Mouse (Mus musculus): ENCODE measurements around the gene Olfr514. TPM values are rescaled to one million over a fixed set of nuclear protein-coding genes. Genes with fewer than 3 reads are reported as not detected.

Olfr514 gene
- total and polyA plus RNA-seq, 3 experiments, result not detected

GRCm38 (mm10) chr7:108797205-108797933 lies 28.4 kb downstream of the Olfr514 start:
- H3K27me3 ChIP-seq (replicated peaks), result peaks cover 2% of the 10 kb centered on the region
- no peaks in the 10 kb centered on the region for H3K79me2 ChIP-seq (replicated peaks; ENCODE audit: control insufficient read depth, extremely low read depth, insufficient read depth, poor library complexity, severe bottlenecking)
- in situ Hi-C loops (cut with MboI; ENCODE audit: low pct_ligation_motif_present, low pct_unique_long_range_greater_than_20kb, low sequenced_read_pairs) (no loop called here), dilution Hi-C loops (cut with MboI; ENCODE audit: extremely low pct_ligation_motif_present, extremely low pct_unique_long_range_greater_than_20kb, low sequenced_read_pairs) (no loop called here)
- no peak overlapping the region for H3K4me3 ChIP-seq (replicated peaks in 1 of 3; ENCODE audit: low read depth in 2 of 3, low read length in 2 of 3, poor library complexity in 1 of 3)
- no peak for DNase-seq (ENCODE audit: extremely low read depth)
- no peak for TF ChIP-seq ZKSCAN1 (IDR thresholded peaks at IDR 0.05; ENCODE audit: borderline replicate concordance, low read depth, low read length)
- no peak for TF ChIP-seq ETS1 (conservative IDR thresholded peaks at IDR 0.05; ENCODE audit: low read depth, low read length)
- TF ChIP-seq NELFE (IDR thresholded peaks at IDR 0.05; ENCODE audit: low read depth, low read length), result no peak
- no peak for TF ChIP-seq UBTF (IDR thresholded peaks at IDR 0.05; ENCODE audit: low read depth, low read length)
- TF ChIP-seq RCOR1 (conservative IDR thresholded peaks at IDR 0.05; ENCODE audit: low read depth, low read length), result no peak
- no peak for TF ChIP-seq POLR2A (IDR thresholded peaks at IDR 0.05; ENCODE audit: low read depth, low read length)
- TF ChIP-seq MAFK (IDR thresholded peaks at IDR 0.05; ENCODE audit: insufficient replicate concordance, low read length), result no peak
- no peak for TF ChIP-seq MAZ (IDR thresholded peaks at IDR 0.05; ENCODE audit: low read depth, low read length)
- no peak for TF ChIP-seq MEF2A (IDR thresholded peaks at IDR 0.05; ENCODE audit: borderline replicate concordance, low read depth, low read length)
- no peak for TF ChIP-seq RAD21 (IDR thresholded peaks at IDR 0.05; ENCODE audit: low read depth, low read length)
- TF ChIP-seq HCFC1 (IDR thresholded peaks at IDR 0.05; ENCODE audit: low read depth, low read length), result no peak
- H3K4me1 ChIP-seq (ENCODE audit: control insufficient read depth in 1 of 2, insufficient read depth in 2 of 2), result no peaks in the 10 kb centered on the region
- H3K27ac ChIP-seq (ENCODE audit: insufficient read depth, low read depth), result no peak overlapping the region
- no peaks in the 10 kb centered on the region for H3K9me3 ChIP-seq (replicated peaks; ENCODE audit: low read length)
- no peak overlapping the region for H3K4me2 ChIP-seq (ENCODE audit: insufficient read depth, low read depth, poor library complexity, severe bottlenecking)
- no peak overlapping the region for H3K9ac ChIP-seq (ENCODE audit: insufficient read depth, low read depth)
- H3K36me3 ChIP-seq (replicated peaks in 1 of 2; ENCODE audit: control insufficient read depth in 1 of 2, insufficient read depth in 1 of 2, low read length in 1 of 2), result no peaks in the 10 kb centered on the region

Other genes starting within 250 kb of the Olfr514 start
- gene Olfr506, start 215.2 kb downstream of the Olfr514 start, total RNA-seq (2012; rRNA removed), result not detected in 2 replicates
- gene Olfr506, start 215.2 kb downstream of the Olfr514 start, total RNA-seq (2014; rRNA removed), result not detected in 2 replicates
- not detected in 2 replicates for gene Olfr506, start 215.2 kb downstream of the Olfr514 start, polyA plus RNA-seq (2012; ENCODE audit: insufficient read length, low read depth)
- not detected in 2 replicates for gene Olfr507, start 204.2 kb downstream of the Olfr514 start, total RNA-seq (2012; rRNA removed)
- not detected in 2 replicates for gene Olfr507, start 204.2 kb downstream of the Olfr514 start, total RNA-seq (2014; rRNA removed)
- gene Olfr507, start 204.2 kb downstream of the Olfr514 start, polyA plus RNA-seq (2012; ENCODE audit: insufficient read length, low read depth), result not detected in 2 replicates
- gene Olfr508, start 196.0 kb downstream of the Olfr514 start, total RNA-seq (2012; rRNA removed), result not detected in 2 replicates
- gene Olfr508, start 196.0 kb downstream of the Olfr514 start, total RNA-seq (2014; rRNA removed), result not detected in 2 replicates
- gene Olfr508, start 196.0 kb downstream of the Olfr514 start, polyA plus RNA-seq (2012; ENCODE audit: insufficient read length, low read depth), result not detected in 2 replicates
- gene Olfr509, start 174.1 kb downstream of the Olfr514 start, total RNA-seq (2012; rRNA removed), result not detected in 2 replicates
- gene Olfr509, start 174.1 kb downstream of the Olfr514 start, total RNA-seq (2014; rRNA removed), result not detected in 2 replicates
- not detected in 2 replicates for gene Olfr509, start 174.1 kb downstream of the Olfr514 start, polyA plus RNA-seq (2012; ENCODE audit: insufficient read length, low read depth)
- gene Olfr510, start 159.6 kb downstream of the Olfr514 start, total RNA-seq (2012; rRNA removed), result not detected in 2 replicates
- gene Olfr510, start 159.6 kb downstream of the Olfr514 start, total RNA-seq (2014; rRNA removed), result not detected in 2 replicates
- not detected in 2 replicates for gene Olfr510, start 159.6 kb downstream of the Olfr514 start, polyA plus RNA-seq (2012; ENCODE audit: insufficient read length, low read depth)
- not detected in 2 replicates for gene Olfr512, start 112.7 kb downstream of the Olfr514 start, total RNA-seq (2012; rRNA removed)
- gene Olfr512, start 112.7 kb downstream of the Olfr514 start, total RNA-seq (2014; rRNA removed), result not detected in 2 replicates
- gene Olfr512, start 112.7 kb downstream of the Olfr514 start, polyA plus RNA-seq (2012; ENCODE audit: insufficient read length, low read depth), result not detected in 2 replicates
- not detected in 2 replicates for gene Olfr513, start 75.0 kb downstream of the Olfr514 start, total RNA-seq (2012; rRNA removed)
- not detected in 2 replicates for gene Olfr513, start 75.0 kb downstream of the Olfr514 start, total RNA-seq (2014; rRNA removed)
- not detected in 2 replicates for gene Olfr513, start 75.0 kb downstream of the Olfr514 start, polyA plus RNA-seq (2012; ENCODE audit: insufficient read length, low read depth)
- not detected in 2 replicates for gene Olfr516, start 24.5 kb upstream of the Olfr514 start, total RNA-seq (2012; rRNA removed)
- gene Olfr516, start 24.5 kb upstream of the Olfr514 start, total RNA-seq (2014; rRNA removed), result not detected in 2 replicates
- not detected in 2 replicates for gene Olfr516, start 24.5 kb upstream of the Olfr514 start, polyA plus RNA-seq (2012; ENCODE audit: insufficient read length, low read depth)
- not detected in 2 replicates for gene Olfr517, start 46.4 kb upstream of the Olfr514 start, total RNA-seq (2012; rRNA removed)
- not detected in 2 replicates for gene Olfr517, start 46.4 kb upstream of the Olfr514 start, total RNA-seq (2014; rRNA removed)
- not detected in 2 replicates for gene Olfr517, start 46.4 kb upstream of the Olfr514 start, polyA plus RNA-seq (2012; ENCODE audit: insufficient read length, low read depth)
- not detected in 2 replicates for gene Olfr518, start 59.0 kb upstream of the Olfr514 start, total RNA-seq (2012; rRNA removed)
- gene Olfr518, start 59.0 kb upstream of the Olfr514 start, total RNA-seq (2014; rRNA removed), result not detected in 2 replicates
- gene Olfr518, start 59.0 kb upstream of the Olfr514 start, polyA plus RNA-seq (2012; ENCODE audit: insufficient read length, low read depth), result not detected in 2 replicates
- gene Olfr519, start 68.4 kb upstream of the Olfr514 start, total RNA-seq (2012; rRNA removed), result not detected in 2 replicates
- gene Olfr519, start 68.4 kb upstream of the Olfr514 start, total RNA-seq (2014; rRNA removed), result not detected in 2 replicates
- gene Olfr519, start 68.4 kb upstream of the Olfr514 start, polyA plus RNA-seq (2012; ENCODE audit: insufficient read length, low read depth), result not detected in 2 replicates
- gene Nlrp10, start 104.2 kb upstream of the Olfr514 start, total RNA-seq (2012; rRNA removed), result 0.13 TPM in 2 replicates
- gene Nlrp10, start 104.2 kb upstream of the Olfr514 start, total RNA-seq (2014; rRNA removed), result 0.12 TPM in 2 replicates
- gene Nlrp10, start 104.2 kb upstream of the Olfr514 start, polyA plus RNA-seq (2012; ENCODE audit: insufficient read length, low read depth), result 0.10 and 0.11 TPM in 2 replicates
- 116 and 119 TPM in 2 replicates for gene Eif3f, start 108.4 kb upstream of the Olfr514 start, total RNA-seq (2012; rRNA removed)
- gene Eif3f, start 108.4 kb upstream of the Olfr514 start, total RNA-seq (2014; rRNA removed), result 86.9 and 92.0 TPM in 2 replicates
- gene Eif3f, start 108.4 kb upstream of the Olfr514 start, polyA plus RNA-seq (2012; ENCODE audit: insufficient read length, low read depth), result 170 and 172 TPM in 2 replicates
- 0.13 TPM in 1 of 2 replicates, not detected in the other for gene Tub, start 124.3 kb upstream of the Olfr514 start, total RNA-seq (2012; rRNA removed)
- gene Tub, start 124.3 kb upstream of the Olfr514 start, total RNA-seq (2014; rRNA removed), result not detected in 2 replicates
- gene Tub, start 124.3 kb upstream of the Olfr514 start, polyA plus RNA-seq (2012; ENCODE audit: insufficient read length, low read depth), result not detected in 2 replicates